Mouse (Mus musculus): ENCODE measurements at regions not wholly inside any gene's neighbourhood (a gene's known extent, or its start where the extent isn't known, plus 50 kb on each side); places are given as distances from the start of the nearest gene placed in this dataset.

DNA sequence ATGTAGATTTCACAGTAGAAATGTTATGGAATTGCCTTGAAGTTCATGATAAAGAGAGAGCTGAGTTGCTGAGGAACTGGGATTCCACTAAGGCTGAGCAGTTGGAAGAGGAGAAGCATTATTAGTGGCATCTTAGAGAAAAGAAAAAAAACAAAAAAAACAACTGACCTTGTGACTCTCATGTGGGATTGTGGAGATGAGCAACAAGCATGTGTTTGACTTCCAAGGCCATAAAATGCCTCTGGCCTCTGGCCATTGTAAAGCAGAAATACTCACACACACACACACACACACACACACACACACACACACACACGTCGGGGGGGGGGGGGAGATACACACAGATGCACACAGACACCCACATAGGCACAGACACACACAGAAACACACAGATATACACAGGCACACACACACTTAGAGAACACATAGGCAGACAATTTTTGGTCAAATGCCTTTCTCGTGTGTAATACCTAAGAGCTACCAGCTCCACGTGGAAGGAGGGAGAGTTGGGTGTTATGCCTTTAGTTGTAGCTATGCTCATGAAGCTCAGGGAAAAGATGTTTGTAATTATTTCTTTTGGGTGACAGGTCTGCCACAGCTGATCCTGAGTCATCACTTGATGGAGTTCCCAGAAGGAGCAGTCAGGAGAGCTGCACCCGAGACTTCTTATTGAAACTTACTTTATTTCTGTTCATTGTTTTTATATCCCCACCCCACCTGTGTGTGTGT lies 52.4 kb upstream of the Slc35f5 start:
- Histone ChIP-seq H3K27ac (ENCODE audit: insufficient read depth, low read depth, low read length) (no peak overlapping the region), H3K36me3 (ENCODE audit: control insufficient read depth, insufficient read depth, low read length) (no peaks in the 10 kb centered on the region), H3K27me3 (ENCODE audit: control insufficient read depth, insufficient read depth, low read length) (no peaks in the 10 kb centered on the region), H3K4me3 (ENCODE audit: low read depth, low read length) (no peak overlapping the region), H3K4me1 (ENCODE audit: control insufficient read depth, insufficient read depth, insufficient read length, low read length) (no peaks in the 10 kb centered on the region)
- WGBS: 73% methylated on average over 5 of the region's 5 CpGs
- TF ChIP-seq POLR2A (IDR thresholded peaks at IDR 0.05; ENCODE audit: low read depth, low read length) (no peak), CTCF (IDR thresholded peaks at IDR 0.05; ENCODE audit: extremely low read depth, insufficient read length, insufficient replicate concordance, low read depth, low read length) (no peak)

DNA sequence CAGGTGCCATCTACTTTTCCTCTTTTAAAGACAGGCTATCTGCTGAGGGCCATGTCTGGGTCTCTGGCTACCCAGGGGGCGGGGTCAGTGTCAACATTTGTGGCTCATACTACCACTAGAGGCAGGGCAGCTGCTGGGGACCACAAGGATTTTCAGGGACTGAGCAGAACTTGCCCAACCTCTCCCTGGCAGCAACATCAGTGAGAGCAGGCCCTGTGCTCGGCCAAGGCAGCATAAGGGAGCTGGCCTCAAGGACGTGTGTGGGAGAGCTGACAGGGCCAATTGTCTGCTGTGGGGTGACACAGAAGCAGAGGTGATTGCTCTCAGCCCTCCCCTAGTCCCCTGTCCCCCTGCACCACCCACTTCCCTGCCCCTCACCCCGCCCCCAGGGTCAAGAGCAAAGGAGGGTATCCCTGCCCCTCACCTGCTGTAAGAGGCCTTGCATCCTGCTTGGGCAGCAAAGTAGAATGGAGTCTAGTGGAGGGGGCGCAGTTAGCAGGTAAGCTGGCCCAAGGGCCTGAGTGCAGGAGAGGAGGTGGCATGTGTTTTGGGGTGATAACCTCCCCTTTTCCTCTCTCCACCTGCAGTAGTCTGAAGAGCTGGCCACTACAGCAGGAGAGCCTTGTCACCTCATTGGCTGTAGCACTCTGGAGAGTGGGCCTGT lies 51.7 kb upstream of the Slc35f5 start:
- no peak for TF ChIP-seq CTCF (IDR thresholded peaks at IDR 0.05; ENCODE audit: extremely low read depth, insufficient read length, insufficient replicate concordance, low read depth, low read length)
- no peak for TF ChIP-seq POLR2A (IDR thresholded peaks at IDR 0.05; ENCODE audit: low read depth, low read length)
- Histone ChIP-seq H3K4me3 (ENCODE audit: low read depth, low read length) (no peak overlapping the region), H3K27ac (ENCODE audit: insufficient read depth, low read depth, low read length) (no peak overlapping the region), H3K4me1 (ENCODE audit: control insufficient read depth, insufficient read depth, insufficient read length, low read length) (no peaks in the 10 kb centered on the region), H3K36me3 (ENCODE audit: control insufficient read depth, insufficient read depth, low read length) (no peaks in the 10 kb centered on the region), H3K27me3 (ENCODE audit: control insufficient read depth, insufficient read depth, low read length) (no peaks in the 10 kb centered on the region)
- WGBS: 75% methylated on average over 5 of the region's 5 CpGs
